Mouse (Mus musculus): ENCODE results near the gene Cmya5. TPM values are rescaled to one million over a fixed set of nuclear protein-coding genes. Genes with fewer than 3 reads are reported as not detected.
A peak's percentile ranks its signal among the peaks of the same experiment; 100 is the strongest.

The Cmya5 gene
- polyA plus RNA-seq, 1 experiment from 2014 or later = 0.56 TPM

GRCm38 (mm10) chr13:93080859-93081258 lies 63.7 kb downstream of the Cmya5 start:
- Histone ChIP-seq H3K9ac (no peak overlapping the region), H3K9me3 (no peaks in the 10 kb centered on the region), H3K27me3 (no peaks in the 10 kb centered on the region), H3K4me1 (no peaks in the 10 kb centered on the region), H3K27ac (no peak overlapping the region), H3K4me2 (no peak overlapping the region), H3K36me3 (no peaks in the 10 kb centered on the region), H3K4me3 (no peak overlapping the region)
- 85% methylated on average over 2 of the region's 2 CpGs for WGBS
- no peak for ATAC-seq (ENCODE audit: insufficient number of reproducible peaks, low FRiP score, low TSS enrichment, low read depth)

- no peak overlapping the region for H3K9ac ChIP-seq
- H3K4me1 ChIP-seq = peaks cover 10% of the 10 kb centered on the region; the same call in 1 of the 2 replicates
- WGBS = 18% methylated on average over 17 of the region's 17 CpGs
- no peak for ATAC-seq (ENCODE audit: insufficient number of reproducible peaks, low FRiP score, low TSS enrichment, low read depth)
- no peaks in the 10 kb centered on the region for H3K27me3 ChIP-seq
- H3K4me3 ChIP-seq = peak overlapping the region; percentile 18; the same call in 1 of the 2 replicates
- H3K27ac ChIP-seq = no peak overlapping the region
- no peaks in the 10 kb centered on the region for H3K9me3 ChIP-seq
- H3K36me3 ChIP-seq = no peaks in the 10 kb centered on the region
- peak overlapping the region; percentile 31; the same call in 1 of the 2 replicates for H3K4me2 ChIP-seq
Measured at GRCm38 (mm10) chr13:93074147-93074641, 70.3 kb downstream of the Cmya5 start.

GRCm38 (mm10) chr13:93073595-93073994 lies 70.9 kb downstream of the Cmya5 start:
- Histone ChIP-seq H3K27me3 (no peaks in the 10 kb centered on the region), H3K4me2 (no peak overlapping the region), H3K36me3 (no peaks in the 10 kb centered on the region), H3K4me1 (peaks cover 10% of the 10 kb centered on the region; the same call in 1 of the 2 replicates), H3K27ac (no peak overlapping the region), H3K9ac (no peak overlapping the region), H3K4me3 (no peak overlapping the region), H3K9me3 (no peaks in the 10 kb centered on the region)
- 23% methylated on average over 2 of the region's 2 CpGs for WGBS
- ATAC-seq (ENCODE audit: insufficient number of reproducible peaks, low FRiP score, low TSS enrichment, low read depth) = no peak

DNA sequence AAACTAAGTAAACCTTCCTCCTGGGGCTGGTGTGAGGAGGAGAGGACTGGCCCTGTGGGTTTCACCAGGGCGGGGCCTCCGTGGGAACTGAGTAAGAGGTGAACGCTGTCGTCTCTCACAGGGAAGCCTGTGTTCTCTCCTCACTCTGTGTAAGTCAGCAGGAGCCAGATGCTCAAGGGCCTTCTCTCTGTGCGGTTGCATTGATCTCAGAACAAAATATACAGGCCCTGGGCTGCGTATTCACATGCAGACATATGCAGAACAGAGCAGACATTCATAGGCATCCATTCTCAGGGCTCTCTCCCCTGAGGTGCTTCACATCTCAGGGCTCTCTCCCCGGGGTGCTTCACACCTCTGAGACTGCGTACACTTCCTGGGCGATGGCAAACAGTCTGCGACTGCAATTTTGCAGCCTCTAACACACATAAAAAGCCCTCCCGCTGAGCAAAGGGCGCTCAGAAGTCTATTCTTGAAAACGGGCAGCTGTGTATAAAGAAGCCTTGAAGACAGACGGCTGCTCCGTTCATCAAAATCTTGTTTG lies 71.6 kb downstream of the Cmya5 start:
- Histone ChIP-seq H3K9me3 (no peaks in the 10 kb centered on the region), H3K4me3 (no peak overlapping the region), H3K36me3 (no peaks in the 10 kb centered on the region), H3K27ac (no peak overlapping the region), H3K4me1 (peaks cover 10% of the 10 kb centered on the region; the same call in 1 of the 2 replicates), H3K27me3 (no peaks in the 10 kb centered on the region), H3K4me2 (peak overlapping the region; percentile 14; the same call in 1 of the 2 replicates), H3K9ac (no peak overlapping the region)
- no peak for ATAC-seq (ENCODE audit: insufficient number of reproducible peaks, low FRiP score, low TSS enrichment, low read depth)
- 14% methylated on average over 15 of the region's 15 CpGs for WGBS

- no peaks in the 10 kb centered on the region for H3K36me3 ChIP-seq
- H3K4me2 ChIP-seq = no peak overlapping the region
- WGBS = 28% methylated on average over 8 of the region's 8 CpGs
- H3K27me3 ChIP-seq = no peaks in the 10 kb centered on the region
- no peak for ATAC-seq (ENCODE audit: insufficient number of reproducible peaks, low FRiP score, low TSS enrichment, low read depth)
- H3K27ac ChIP-seq = no peak overlapping the region
- H3K4me1 ChIP-seq = peaks cover 10% of the 10 kb centered on the region; the same call in 1 of the 2 replicates
- H3K4me3 ChIP-seq = no peak overlapping the region
- no peaks in the 10 kb centered on the region for H3K9me3 ChIP-seq
- no peak overlapping the region for H3K9ac ChIP-seq
Measured at GRCm38 (mm10) chr13:93070406-93070805, 74.1 kb downstream of the Cmya5 start.

GRCm38 (mm10) chr13:93069481-93069880 lies 75.0 kb downstream of the Cmya5 start:
- no peak for ATAC-seq (ENCODE audit: insufficient number of reproducible peaks, low FRiP score, low TSS enrichment, low read depth)
- no peak overlapping the region for H3K9ac ChIP-seq
- H3K27me3 ChIP-seq = no peaks in the 10 kb centered on the region
- H3K4me2 ChIP-seq = no peak overlapping the region
- H3K9me3 ChIP-seq = no peaks in the 10 kb centered on the region
- 70% methylated on average over 4 of the region's 4 CpGs for WGBS
- H3K36me3 ChIP-seq = no peaks in the 10 kb centered on the region
- no peak overlapping the region for H3K27ac ChIP-seq
- no peak overlapping the region for H3K4me3 ChIP-seq
- H3K4me1 ChIP-seq = peaks cover 10% of the 10 kb centered on the region; the same call in 1 of the 2 replicates

GRCm38 (mm10) chr13:93068353-93068752 lies 76.2 kb downstream of the Cmya5 start:
- H3K27ac ChIP-seq = no peak overlapping the region
- H3K9me3 ChIP-seq = no peaks in the 10 kb centered on the region
- 88% methylated on average over 6 of the region's 6 CpGs for WGBS
- H3K36me3 ChIP-seq = no peaks in the 10 kb centered on the region
- ATAC-seq (ENCODE audit: insufficient number of reproducible peaks, low FRiP score, low TSS enrichment, low read depth) = no peak
- no peak overlapping the region for H3K4me3 ChIP-seq
- no peaks in the 10 kb centered on the region for H3K27me3 ChIP-seq
- peaks cover 6% of the 10 kb centered on the region for H3K4me1 ChIP-seq
- H3K9ac ChIP-seq = no peak overlapping the region
- no peak overlapping the region for H3K4me2 ChIP-seq

- WGBS = 55% methylated on average over 13 of the region's 13 CpGs
- H3K9ac ChIP-seq = no peak overlapping the region
- no peak overlapping the region for H3K4me3 ChIP-seq
- peaks cover 3% of the 10 kb centered on the region; the same call in 1 of the 2 replicates for H3K4me1 ChIP-seq
- no peaks in the 10 kb centered on the region for H3K36me3 ChIP-seq
- ATAC-seq (ENCODE audit: insufficient number of reproducible peaks, low FRiP score, low TSS enrichment, low read depth) = no peak; the same call in 1 of the 2 replicates
- H3K4me2 ChIP-seq = no peak overlapping the region
- no peaks in the 10 kb centered on the region for H3K27me3 ChIP-seq
- H3K9me3 ChIP-seq = no peaks in the 10 kb centered on the region
- H3K27ac ChIP-seq = no peak overlapping the region
Measured at GRCm38 (mm10) chr13:93062860-93063636, 81.5 kb downstream of the Cmya5 start.

GRCm38 (mm10) chr13:93061311-93061710 lies 83.2 kb downstream of the Cmya5 start:
- 78% methylated on average over 4 of the region's 4 CpGs for WGBS
- no peak overlapping the region for H3K4me2 ChIP-seq
- no peaks in the 10 kb centered on the region for H3K9me3 ChIP-seq
- H3K27me3 ChIP-seq = no peaks in the 10 kb centered on the region
- no peak overlapping the region for H3K9ac ChIP-seq
- no peaks in the 10 kb centered on the region for H3K36me3 ChIP-seq
- ATAC-seq (ENCODE audit: insufficient number of reproducible peaks, low FRiP score, low TSS enrichment, low read depth) = no peak
- no peak overlapping the region for H3K4me3 ChIP-seq
- H3K4me1 ChIP-seq = peaks cover 3% of the 10 kb centered on the region; the same call in 1 of the 2 replicates
- H3K27ac ChIP-seq = no peak overlapping the region

GRCm38 (mm10) chr13:93060437-93060836 lies 84.1 kb downstream of the Cmya5 start:
- no peaks in the 10 kb centered on the region for H3K9me3 ChIP-seq
- peaks cover 3% of the 10 kb centered on the region; the same call in 1 of the 2 replicates for H3K4me1 ChIP-seq
- no peak overlapping the region for H3K9ac ChIP-seq
- H3K36me3 ChIP-seq = no peaks in the 10 kb centered on the region
- H3K4me2 ChIP-seq = no peak overlapping the region
- 83% methylated on average over 3 of the region's 3 CpGs for WGBS
- ATAC-seq (ENCODE audit: insufficient number of reproducible peaks, low FRiP score, low TSS enrichment, low read depth) = no peak
- no peak overlapping the region for H3K27ac ChIP-seq
- H3K27me3 ChIP-seq = no peaks in the 10 kb centered on the region
- H3K4me3 ChIP-seq = no peak overlapping the region

DNA sequence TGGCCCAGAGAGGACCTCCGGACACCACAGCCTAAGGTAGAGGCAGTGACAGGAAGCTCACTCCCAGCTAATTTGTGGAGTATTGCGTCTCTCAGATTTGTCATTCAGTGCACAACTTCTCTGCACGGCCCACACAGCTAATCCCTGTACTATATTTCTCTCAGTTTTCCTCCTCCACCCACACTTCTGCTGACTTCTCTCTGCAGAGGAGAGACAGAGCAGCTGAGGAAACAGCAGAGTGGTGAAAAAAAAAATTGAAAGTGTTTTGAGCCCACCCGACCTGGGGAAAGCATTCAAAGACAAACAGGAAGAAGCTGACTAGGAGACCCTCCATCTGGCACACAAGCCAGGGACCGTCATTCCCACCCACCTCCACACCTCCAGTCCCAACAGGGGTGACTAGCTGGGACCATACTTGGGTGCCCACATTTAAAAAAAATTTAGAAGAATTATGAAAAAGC lies 85.9 kb downstream of the Cmya5 start:
- no peak overlapping the region for H3K9ac ChIP-seq
- no peaks in the 10 kb centered on the region for H3K9me3 ChIP-seq
- 62% methylated on average over 5 of the region's 5 CpGs for WGBS
- H3K4me2 ChIP-seq = no peak overlapping the region
- ATAC-seq (ENCODE audit: insufficient number of reproducible peaks, low FRiP score, low TSS enrichment, low read depth) = no peak
- H3K4me1 ChIP-seq = peaks cover 3% of the 10 kb centered on the region; the same call in 1 of the 2 replicates
- no peaks in the 10 kb centered on the region for H3K36me3 ChIP-seq
- H3K27ac ChIP-seq = no peak overlapping the region
- H3K27me3 ChIP-seq = no peaks in the 10 kb centered on the region
- no peak overlapping the region for H3K4me3 ChIP-seq

Data from limb, embryonic 15.5 days (tissue).